Mouse (Mus musculus) gastrocnemius, adult 8-10 months (tissue): ENCODE data around the gene 4930435E12Rik. TPM values are rescaled to one million over a fixed set of nuclear protein-coding genes. Genes with fewer than 3 reads are reported as not detected.
"Not testable (repeated sequence)": the region's sequence is repeated elsewhere in the genome, so short reads cannot be mapped to it uniquely, and the experiment has no call there.

ENCODE experiments used
- DNase-seq, 2 experiments: peaks; one replicate each; pipeline ENCODE4 v3.0.0; 2022; ENCODE audit warnings: low spot score in 2 of 2
- total RNA-seq, 4 experiments: library from RNA; stranded (reverse); gene quantifications; 2 replicates each; pipeline ENCODE4 v1.2.4; 2022

Gene 4930435E12Rik
- total RNA-seq = not detected

DNA sequence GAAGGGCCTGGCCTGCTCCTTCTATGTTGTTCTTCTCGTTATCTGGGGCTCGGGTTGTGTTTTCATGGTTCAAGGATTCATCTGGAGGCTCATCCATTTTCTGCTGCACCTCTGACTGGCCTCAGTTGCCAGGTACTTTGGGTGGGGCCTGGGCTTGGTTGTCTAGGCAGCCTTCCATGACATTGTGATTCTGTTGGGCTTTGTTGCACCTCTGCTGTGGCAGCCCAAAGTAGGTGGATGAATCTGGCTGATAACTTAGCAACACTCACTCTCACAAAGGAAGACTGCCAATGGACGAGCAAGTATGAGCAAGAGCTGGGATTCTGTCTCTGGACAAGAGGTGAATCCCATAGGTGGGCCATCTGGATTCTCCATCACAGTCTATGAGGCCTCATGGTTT, at the start of gene 4930435E12Rik:
Gene 4930435E12Rik, minus strand, starts transcription at position 101 of the 400 bp plus-strand sequence.
- DNase-seq = no peak

DNA sequence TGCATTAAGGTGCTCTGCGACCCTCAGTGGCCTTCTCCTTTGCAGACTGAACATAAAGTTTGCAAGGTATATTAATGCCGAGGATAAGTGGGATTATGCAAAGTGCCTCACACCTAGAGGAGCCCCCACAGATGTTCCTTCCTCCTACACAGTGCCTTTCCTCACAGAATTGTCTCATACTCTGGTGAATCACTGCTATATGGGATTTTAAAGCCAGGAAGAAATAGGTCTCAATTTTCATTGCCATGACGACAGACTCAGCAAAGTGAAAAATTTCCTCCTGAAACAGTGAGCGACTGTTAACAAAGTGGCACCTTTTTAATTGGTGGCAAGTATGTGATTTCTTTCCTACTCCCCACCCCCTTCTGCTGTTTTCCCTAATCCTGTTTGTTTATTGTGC, 45.9 kb upstream of the 4930435E12Rik start:
- DNase-seq = no peak

GRCm38 (mm10) chr16:38873231-38873630, 44.7 kb upstream of the 4930435E12Rik start:
- no peak for DNase-seq

DNA sequence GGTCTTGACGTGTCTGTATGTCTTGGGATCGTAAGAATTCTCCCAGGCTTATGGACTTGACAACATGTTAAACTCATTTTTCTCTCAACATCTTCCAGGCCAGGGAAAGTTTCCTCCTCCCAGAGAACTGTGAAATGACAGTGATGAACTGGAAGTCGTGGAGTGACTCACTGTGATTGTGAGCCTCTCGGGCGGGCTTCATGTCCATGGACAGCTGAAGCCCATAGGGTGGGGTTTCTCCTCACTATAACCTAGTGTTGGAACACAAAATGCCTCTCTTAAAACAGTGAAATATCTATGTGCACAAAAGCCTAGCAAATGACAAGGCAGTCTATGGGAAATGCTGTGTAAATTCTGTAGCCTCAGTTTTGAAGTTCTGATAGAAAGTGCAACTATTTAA, 35.8 kb upstream of the 4930435E12Rik start:
- no peak for DNase-seq

DNA sequence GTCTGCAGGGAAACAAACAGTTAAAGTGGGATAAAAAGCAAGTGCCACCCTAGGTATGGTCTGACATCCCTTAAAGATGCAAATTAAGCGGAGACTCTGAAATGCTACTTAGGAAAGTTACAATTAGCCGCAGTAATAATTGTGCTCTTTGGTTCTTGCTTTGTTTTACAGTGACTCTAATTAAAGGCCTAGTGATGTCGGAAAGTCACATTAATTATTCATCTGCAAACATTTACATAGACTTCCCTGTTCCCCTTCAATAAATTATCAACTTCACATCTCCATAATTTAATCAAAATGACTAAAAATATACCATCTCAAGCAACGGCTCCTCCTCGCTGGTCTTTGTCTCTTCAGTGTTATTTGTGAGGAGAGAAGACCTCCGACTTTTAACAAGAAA, 32.0 kb upstream of the 4930435E12Rik start:
- no peak for DNase-seq

GRCm38 (mm10) chr16:38858120-38858749, 29.7 kb upstream of the 4930435E12Rik start:
- no peak for DNase-seq

DNA sequence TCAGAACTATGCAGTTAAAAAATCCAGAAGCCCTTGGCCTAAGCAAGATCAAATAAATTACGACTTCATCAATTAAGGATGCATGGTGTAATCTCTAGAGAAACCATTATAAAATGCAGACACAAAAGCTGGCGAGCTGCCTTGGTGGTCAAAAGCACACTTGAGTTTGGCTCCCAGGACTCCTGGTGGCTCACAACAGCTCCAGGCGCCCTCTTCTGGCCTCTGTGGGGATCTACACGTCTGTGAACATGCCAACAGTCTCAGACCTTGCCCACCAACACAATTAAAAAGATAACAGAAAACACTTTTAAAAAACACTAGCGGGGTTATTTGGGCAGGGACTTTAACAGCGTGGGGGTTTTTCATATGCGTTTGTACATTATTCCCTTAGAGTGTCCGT, 16.0 kb downstream of the 4930435E12Rik start:
- peak; percentile 22 to 30 for DNase-seq

DNA sequence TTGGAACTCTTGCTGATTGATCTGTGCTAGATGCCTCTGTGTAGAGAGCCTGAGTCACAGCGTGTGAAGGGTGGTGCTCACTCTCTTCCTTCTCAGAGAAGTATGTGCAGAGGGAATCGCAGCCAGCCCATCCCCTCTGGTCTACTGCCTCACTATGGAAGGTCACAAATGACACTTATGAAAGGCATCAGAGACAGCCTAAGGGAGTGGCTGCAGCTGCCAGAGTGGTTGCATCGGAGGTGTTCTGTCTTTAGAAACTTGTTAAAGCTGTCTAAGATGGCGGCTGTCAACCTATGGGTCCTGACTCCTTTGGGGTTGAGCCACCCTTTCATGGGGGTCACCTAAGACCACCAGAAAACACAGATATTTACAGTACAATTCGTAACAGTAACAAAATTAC, 18.4 kb downstream of the 4930435E12Rik start:
- no peak for DNase-seq

DNA sequence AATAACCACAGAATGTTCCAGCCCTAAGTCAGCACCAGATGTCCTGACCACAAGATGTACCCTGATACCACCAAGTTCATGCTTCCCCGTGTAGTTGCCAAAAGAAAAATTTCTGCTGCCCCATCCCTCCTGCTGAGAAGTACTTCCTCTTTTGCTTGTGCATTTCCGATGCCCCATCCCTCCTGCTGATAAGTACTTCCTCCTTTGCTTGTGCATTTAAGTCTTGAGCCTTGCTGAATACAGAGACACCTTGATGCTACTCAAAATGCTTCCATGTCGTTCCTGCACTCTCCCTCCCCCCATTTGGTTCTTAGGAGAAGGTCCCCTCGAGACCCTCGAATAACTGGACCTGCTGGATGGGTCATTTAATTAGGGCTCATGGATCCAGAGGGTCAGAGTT, 20.8 kb downstream of the 4930435E12Rik start:
- DNase-seq = not testable (repeated sequence)

- no peak for DNase-seq
Observed at GRCm38 (mm10) chr16:38800091-38800490, 28.5 kb downstream of the 4930435E12Rik start, which contains the start of gene Upk1b. TSS of gene Upk1b (minus strand) at chr16:38800328.

DNA sequence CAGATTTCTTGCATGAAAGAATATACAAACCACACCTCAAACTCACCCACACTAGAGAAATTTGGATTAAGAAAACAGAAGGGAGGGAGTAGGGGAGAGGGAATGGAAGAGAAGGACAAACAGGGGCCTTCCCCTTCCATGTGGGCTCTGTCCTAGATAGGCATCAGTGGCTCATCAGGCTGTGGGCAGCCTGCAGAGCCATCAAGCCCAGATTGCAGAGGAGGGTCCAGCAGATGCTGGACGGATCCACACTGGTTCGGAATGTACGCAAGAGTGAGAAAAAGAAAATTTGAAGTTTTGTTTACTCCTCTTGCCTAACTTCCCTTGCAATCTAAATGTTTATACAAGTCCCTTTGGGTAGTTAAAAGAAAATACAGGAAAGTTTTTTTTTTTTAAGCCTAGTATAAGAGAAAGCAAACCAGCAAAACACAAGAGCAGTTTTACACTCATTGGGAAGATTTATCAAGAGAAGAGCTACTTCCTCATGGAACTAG, 29.5 kb downstream of the 4930435E12Rik start:
- no peak for DNase-seq

DNA sequence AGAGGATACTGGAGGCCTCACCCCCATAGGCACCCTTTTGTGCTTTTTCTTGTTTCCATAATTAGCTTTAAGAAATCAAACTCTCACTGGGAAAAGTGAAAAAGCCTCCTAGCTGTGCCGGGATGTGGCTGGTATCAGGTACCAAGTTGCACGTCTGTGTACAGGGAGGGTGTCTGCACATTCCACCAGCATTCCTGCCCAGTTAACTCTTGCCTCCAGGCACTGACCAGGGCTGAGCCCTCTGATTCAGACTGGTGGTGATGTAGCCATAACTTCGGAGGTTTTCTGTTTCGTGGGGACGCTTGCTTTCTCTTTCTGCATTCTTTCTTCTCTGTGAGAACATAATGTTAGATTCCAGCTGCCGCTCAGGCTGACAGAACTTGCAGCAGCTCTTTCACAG, 35.4 kb downstream of the 4930435E12Rik start:
- no peak for DNase-seq

- DNase-seq = no peak
Observed at GRCm38 (mm10) chr16:38789966-38790365, 38.6 kb downstream of the 4930435E12Rik start.

- DNase-seq = no peak
Observed at GRCm38 (mm10) chr16:38789016-38789415, 39.5 kb downstream of the 4930435E12Rik start.

GRCm38 (mm10) chr16:38785301-38785700, 43.2 kb downstream of the 4930435E12Rik start:
- DNase-seq = no peak

DNA sequence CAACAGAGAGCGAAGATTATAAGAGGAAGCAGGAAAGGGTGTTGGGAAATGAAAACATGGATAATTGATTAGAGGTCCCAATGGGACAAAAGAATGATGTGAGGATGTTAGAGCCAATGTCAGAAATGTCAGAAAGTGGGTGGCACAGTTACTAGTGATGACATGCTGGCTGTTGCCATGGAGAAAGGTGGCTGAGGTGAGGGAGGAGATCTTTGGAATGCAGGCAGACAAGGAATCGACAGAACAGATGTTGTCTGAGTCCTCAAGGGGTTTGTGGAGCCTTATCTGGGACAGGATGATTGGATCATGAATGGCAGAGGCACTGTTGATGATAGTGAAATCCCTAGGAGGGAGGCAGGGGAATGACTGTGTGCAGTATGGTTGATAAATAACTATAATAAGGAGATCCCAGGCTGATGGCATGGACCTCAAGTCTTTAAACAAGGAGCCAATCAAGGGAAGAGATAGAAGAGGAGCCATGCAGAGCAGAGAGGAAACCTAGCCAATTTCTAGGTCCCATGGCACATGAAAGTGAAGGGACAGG, 46.0 kb downstream of the 4930435E12Rik start:
- no peak for DNase-seq

GRCm38 (mm10) chr16:38781946-38782345, 46.6 kb downstream of the 4930435E12Rik start:
- DNase-seq = no peak

DNA sequence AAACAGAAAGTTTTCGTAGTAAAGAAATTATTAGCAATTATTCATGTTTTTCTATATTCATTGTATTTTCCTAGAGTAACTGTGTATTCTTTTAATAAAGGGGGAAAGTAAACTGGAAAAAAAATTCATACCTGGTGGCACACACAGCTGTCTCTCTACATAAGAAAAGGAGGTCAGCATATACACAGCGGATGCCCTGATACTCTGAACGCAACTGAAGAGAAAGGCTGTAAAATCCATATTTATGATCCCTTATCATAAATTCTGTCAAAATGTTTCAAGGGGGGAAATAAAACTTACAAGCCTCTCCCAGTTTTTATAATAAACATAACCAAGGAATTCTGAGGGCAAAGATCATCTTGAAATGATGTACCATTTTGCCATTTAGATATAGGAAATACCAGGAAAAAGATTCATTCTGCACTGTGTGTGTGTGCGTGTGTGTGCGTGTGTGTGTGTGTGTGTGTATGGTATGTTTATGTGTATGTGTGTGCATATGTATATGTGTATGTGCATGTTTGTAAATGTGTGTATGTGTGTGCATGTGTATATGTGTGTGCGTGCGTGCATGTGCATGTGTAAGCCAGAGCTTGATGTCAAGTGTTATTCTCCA, 47.5 kb downstream of the 4930435E12Rik start:
- no peak for DNase-seq

GRCm38 (mm10) chr16:38776342-38776741, 52.2 kb downstream of the 4930435E12Rik start:
- DNase-seq = no peak

GRCm38 (mm10) chr16:38774964-38775746, 53.4 kb downstream of the 4930435E12Rik start:
- no peak for DNase-seq

- DNase-seq = no peak
Observed at GRCm38 (mm10) chr16:38772906-38773496, 55.5 kb downstream of the 4930435E12Rik start.
